Mouse (Mus musculus) cerebellum, adult 2 months (tissue): ENCODE measurements around the gene Ghdc.

Experiments used
- CTCF ChIP-seq: fragments of 200-500 bp; IDR thresholded peaks from 2 replicates; pipeline ENCODE4 v1.5.1; 2011; ENCODE audit warnings: low read depth, mild to moderate bottlenecking, control low read depth, low read length, moderate library complexity, borderline replicate concordance; ENCODE audit not compliant: insufficient read depth
- POLR2A ChIP-seq: fragments of 200-500 bp; IDR thresholded peaks from 2 replicates; pipeline ENCODE4 v1.6.1; 2011; ENCODE audit warnings: low read length, control low read depth, borderline replicate concordance; ENCODE audit not compliant: insufficient read depth

DNA sequence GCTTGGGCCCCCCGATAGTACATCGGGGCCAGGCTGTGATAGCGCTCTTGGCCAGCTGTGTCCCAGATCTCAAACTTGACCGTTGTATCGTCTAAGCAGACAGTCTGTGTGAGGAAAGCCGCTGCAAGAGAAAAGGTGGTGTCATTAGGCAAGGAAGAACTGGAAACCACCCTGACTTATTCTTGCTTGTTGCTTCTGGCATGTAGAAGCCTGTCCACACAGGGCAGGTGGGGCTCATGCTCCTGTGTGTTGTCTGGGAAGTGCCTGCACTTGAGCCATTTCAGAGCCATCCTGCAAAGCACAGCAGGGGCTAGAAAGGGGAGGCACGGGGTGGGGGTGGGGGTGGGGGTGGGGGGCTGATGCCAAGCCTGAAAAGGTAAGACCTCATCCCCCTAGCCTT lies 52.3 kb downstream of the Ghdc start:
- TF ChIP-seq CTCF: no peak
- TF ChIP-seq POLR2A: no peak
